Mouse (Mus musculus): ENCODE data around the gene Tmem121. TPM values are rescaled to one million over a fixed set of nuclear protein-coding genes. Genes with fewer than 3 reads are reported as not detected.
A peak's percentile ranks its signal among the peaks of the same experiment; 100 is the strongest.

Tmem121 gene
- total RNA-seq, 2 experiments from 2014 or later: 4.5 to 7.4 TPM

DNA sequence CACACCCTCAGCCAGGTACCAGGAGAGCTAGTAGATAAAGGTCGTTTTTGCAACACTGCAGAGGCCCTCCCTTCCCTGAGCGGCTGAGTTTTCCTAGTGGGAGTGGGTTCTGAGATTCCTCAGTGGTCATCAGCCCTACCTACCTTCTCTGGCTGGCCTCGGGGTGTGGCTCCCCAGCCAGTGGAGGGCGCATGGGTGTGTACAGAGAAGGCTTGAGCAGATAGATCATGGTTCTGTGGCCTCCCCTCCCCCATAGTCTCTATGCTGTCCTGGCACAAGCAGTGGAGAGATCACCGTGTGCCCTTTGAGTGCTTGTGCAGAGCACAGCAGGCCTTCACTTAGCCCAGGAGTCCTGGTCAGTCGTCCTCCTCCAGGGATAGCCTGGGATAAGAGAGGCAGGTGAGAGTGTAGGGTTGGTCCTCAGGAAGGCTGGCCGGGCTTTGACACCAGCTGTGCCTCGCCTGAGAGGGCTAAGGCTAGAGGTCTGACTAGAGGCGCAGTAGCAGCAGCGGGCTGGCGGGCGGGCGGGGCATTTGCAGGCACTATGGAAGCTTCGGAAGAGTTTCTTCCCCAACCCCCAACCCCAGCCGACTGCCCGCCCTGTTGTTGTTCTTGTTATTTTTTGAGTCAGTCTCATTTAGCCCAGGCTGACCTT, 37.2 kb upstream of the Tmem121 start:
- DNase-seq: peak in 1 of 2 experiments; percentile 55

GRCm38 (mm10) chr12:113149341-113149740, 36.4 kb upstream of the Tmem121 start:
- no peak for DNase-seq

DNA sequence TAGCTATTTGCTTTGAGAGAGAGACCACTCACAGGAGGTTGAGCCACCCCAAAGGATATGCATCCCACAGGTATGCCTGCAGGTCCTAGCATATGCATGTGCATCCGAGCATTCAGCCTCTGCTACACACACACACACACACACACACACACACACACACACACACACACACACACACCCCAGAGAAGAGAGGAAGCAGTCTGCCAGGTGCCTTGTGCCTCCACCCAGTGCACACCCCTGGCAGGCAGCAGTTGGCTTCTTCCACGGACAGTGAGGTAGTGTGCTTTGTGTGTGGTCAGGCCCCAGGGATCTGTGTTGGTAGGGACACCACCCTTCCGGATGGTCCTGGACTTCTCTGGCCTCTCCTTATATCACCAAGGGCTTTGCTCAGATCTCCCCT, 35.8 kb upstream of the Tmem121 start:
- no peak for DNase-seq

DNA sequence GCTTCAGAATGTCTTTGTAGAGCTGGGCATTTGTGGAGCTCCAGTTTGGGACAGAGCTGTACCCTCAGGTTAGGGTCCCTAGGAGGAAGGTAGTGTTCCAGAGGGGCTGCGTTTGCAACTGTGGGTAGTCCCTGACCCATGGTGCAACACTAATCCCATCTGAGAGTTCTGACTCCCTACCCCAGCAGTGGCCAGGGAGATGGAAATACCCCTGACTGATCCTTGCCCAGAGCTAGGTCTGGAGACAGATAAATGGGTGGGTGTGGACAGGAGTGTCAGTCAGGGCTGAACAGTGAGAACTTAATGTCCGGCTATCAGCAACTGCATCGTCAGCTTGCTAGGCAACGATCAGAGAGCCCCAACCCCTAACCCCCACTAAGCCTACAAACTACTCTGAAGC, 35.1 kb upstream of the Tmem121 start:
- DNase-seq: no peak

GRCm38 (mm10) chr12:113151046-113151445, 34.7 kb upstream of the Tmem121 start:
- DNase-seq: no peak

- no peak for DNase-seq
Measured at GRCm38 (mm10) chr12:113151661-113152271, 34.0 kb upstream of the Tmem121 start.

DNA sequence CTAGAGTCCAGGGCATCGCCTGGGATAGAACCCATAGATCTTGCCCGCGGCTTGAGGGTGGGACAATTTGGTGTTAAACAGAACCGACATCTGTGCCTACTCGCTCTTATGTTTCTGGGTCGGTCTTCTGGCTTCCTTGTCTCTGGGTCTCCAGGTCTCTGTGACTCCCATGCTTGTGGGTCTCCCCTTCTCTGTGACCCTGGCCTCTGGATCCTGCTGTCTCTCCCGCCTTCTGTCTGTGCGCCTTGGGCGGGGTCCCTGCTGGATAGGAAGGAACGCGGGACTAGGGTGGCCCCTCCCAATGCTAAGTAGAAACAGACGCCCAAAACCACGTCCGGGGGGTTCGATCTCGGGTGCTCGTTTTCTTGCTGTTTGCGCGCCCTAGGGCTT, 33.5 kb upstream of the Tmem121 start:
- DNase-seq: no peak

DNA sequence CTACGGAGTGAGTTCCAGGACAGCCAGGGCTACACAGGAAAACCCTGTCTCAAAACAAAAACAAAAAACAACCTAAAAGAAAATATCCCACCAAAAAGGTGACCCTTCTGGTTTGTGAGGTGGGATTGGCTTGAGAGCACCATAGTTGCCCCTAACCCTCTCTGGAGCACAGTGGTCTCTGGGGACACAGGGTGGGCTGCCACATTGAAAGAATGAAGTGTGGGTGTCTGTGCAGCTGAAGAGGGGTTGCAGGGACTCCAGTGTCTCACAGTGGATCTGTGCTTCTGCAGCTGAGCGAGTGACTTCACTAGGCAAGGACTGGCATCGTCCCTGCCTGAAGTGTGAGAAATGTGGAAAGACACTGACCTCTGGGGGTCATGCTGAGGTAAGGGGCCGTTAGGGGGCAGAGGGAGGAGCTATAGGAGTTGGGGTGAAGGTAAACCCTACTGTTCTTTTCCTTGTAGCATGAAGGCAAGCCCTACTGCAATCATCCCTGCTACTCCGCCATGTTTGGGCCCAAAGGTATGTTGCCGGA, 32.7 kb upstream of the Tmem121 start:
- no peak for DNase-seq

DNA sequence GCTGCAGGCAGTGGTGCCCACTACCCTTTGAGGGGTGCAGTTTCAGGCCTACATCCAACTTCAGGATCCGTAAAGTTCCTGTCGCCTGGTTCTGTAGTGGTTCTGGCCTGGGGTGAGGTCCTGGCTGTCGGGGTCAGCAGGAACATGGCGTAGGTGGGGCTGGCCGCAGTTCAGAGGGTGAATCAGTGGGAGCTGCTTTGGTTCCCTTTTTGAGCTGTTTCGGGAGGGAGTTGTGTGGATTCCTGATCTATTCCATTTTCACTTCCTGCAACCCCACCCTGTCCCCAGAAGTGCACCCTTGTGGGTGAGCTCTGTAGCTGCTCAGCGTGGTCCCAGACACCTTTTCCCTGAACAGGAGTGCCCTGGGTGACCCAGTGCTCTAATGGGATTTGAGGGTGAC, 31.8 kb upstream of the Tmem121 start:
- DNase-seq: no peak

DNA sequence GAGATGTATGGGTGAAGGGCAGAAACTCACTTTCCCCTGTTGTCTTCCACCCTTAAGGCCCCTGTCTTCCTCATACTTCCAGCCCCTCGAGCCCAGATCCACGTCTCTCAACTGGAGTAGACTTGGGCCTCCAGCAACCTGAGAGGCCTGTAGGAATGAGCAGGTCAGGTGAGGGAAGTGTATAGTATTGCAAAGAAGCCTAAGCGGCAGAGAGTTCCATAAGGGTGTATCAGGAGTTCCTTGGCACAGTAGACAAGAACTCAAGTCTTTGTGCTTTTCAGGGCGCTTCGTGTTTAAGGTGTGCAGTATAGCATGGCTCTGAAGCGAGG, 31.0 kb upstream of the Tmem121 start:
- no peak for DNase-seq

- DNase-seq: peak; percentile 60 to 63
Measured at GRCm38 (mm10) chr12:113155076-113155771, 30.5 kb upstream of the Tmem121 start.

DNA sequence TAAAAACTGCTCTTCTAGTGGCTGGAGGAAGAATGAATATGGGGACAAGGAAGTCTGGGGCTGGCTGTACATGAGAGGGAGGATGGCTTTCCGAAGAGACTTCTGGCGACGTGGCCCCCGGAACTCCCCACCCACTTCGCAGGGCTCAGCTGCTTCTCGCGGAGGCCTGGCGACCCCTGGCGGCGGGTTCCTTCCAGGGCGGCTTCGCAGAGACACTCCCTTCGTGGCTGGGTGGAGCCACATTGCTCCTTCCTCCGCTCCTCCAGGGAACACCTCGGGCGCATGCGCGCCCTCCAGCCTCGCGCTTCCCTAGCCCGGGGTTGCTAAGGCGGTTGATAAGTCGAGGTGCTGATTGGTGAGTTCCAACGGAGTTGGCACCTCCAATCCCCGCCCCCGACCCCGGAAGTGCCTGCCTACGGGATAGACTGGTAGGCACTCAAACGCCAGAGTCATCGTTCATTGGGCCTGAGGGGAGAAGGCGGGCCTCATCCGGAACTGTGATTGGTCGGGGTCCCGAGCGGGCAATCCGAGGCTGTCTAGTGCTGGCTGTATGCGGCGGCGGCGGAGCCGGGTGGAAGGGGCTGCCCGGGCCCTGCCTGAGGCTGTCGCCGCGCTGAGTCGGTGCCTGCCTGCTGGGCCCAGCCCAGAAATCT, 29.7 kb upstream of the Tmem121 start, which contains the start of gene Tedc1:
Gene Tedc1, plus strand, starts transcription at position 535 of the 653 bp plus-strand sequence.
- DNase-seq: peak; percentile 100

GRCm38 (mm10) chr12:113156540-113156929, 29.2 kb upstream of the Tmem121 start:
- no peak for DNase-seq

DNA sequence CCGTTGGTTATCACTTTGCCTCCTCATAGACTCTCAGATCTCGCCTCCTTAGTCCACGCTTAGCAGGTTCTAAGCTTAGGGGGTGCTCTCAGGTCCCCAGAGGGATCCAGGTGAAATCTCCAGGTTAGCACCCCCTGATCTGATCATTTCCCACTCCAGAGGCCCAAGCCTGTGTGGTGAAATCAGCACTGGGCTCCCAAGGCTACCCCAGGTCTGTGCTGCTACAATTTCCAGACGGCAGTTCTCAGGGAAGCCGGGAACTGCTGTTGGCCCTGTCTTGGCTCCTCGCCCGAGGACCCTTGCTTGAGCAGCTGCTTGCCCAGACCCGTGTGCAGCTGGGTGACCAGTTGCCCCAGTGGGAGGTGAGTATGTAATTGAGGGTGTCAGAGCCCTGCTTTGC, 28.7 kb upstream of the Tmem121 start:
- DNase-seq: no peak

DNA sequence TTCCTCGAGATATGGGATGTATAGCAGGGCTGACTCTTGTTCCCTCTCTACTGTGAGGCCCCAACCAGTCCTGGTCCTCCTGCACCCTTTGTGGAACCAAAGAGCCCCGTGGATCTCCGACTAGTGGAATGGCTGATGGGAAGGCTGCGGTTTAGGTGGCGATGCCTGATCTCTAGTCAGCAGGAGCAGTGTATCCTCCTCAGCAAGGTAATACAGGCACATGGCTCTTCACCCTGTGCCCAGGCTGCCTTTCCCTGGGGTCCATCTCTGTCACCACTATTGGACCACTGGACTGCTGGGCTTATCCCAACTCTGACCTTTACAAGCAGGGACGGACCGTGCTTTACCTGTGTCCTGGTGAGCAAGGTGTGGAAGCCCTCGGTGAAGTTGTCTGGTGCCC, 28.2 kb upstream of the Tmem121 start:
- DNase-seq: no peak

DNA sequence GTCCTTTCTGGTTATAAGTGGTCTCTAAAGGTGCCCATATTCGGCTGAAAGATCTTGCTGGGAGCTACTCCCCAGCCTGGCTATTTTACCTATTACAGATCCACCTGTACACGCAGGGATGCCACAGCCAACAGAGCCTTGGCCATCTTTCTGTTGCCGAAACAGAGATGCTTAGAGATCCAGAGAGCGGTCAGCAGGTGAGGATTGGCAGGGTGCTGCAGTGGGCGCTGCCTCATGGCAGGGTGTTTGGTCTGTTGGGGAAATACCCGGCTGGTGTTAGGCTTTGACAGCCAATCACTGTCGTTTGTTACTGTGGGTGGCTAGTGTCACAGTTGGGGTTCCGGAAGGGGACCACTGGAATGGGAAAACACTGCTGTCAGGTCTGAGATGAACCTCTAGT, 27.8 kb upstream of the Tmem121 start:
- DNase-seq: no peak

DNA sequence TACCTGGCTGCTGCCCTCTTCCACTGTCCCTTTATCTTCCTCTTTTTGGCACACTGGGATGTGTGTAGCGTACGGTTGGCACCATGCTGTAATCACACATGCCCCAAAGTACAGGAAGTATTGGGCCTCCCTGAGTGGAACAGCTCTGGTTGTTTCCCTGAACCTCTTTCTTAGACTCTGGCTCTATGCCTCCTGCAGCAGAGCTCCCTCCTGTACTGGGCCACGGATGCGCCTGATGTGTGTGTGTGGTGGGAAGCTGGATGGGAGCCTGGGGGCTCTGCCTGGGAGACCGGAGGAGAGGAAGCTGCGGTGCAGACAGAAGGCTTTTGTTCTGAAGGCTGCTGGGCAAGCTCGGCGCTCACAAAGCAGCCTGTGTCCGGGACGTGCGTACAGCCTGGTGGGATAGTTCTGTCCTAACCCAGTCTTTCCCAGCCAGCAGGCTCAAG, 22.1 kb upstream of the Tmem121 start:
- no peak for DNase-seq

GRCm38 (mm10) chr12:113168031-113168536, 17.6 kb upstream of the Tmem121 start:
- DNase-seq: no peak

DNA sequence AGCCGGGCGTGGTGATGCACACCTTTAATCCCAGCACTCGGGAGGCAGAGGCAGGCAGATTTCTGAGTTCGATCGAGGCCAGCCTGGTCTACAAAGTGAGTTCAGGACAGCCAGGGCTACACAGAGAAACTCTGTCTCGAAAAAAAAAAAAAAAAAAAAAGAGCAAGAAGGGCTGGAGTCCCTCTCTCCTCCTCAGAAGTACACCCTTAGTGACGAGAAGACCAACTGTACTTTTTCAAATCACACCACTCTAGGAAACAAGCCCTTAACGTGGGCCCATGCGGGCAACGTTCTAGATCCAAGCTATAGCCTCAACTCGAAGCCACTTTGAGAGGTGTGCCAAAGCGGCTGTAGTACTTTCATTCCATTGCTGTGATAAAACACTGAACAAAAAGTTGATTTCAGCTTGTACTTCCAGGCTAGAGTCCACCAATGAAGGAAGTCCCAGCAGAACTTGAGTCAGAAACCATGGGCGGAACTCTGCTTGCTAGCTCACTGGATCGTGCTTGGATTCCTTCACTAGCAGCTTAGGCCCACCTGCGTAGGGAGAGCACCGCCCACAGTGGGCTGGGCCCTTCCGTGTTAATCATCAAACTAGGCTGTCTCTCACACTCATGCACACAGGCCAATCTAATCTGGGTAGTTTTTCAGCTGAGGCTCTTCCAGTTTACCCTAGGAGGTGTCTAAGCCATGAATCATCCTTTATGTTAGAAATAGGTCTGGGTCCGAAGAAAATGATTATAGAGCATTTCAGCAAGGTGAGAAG, 8.6 kb upstream of the Tmem121 start:
- DNase-seq: no peak

DNA sequence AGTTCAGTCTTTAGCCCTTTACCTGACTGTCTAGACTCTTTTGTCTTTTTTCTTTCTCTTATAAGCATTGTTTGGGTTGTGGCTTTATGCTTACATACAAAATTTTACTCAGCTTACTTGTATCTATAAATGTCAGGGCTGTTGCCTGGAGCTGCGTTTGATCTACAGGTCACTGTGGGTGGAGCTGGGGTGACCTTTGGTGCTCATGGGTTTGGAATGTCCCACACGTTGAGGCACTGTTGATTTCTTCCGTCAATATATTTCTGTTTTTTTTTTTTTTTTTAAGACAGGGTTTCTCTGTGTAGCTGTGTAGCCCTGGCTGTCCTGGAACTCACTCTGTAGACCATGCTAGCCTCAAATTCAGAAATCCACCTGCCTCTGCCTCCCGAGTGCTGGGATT, 4.7 kb upstream of the Tmem121 start:
- DNase-seq: peak; percentile 61 to 68

DNA sequence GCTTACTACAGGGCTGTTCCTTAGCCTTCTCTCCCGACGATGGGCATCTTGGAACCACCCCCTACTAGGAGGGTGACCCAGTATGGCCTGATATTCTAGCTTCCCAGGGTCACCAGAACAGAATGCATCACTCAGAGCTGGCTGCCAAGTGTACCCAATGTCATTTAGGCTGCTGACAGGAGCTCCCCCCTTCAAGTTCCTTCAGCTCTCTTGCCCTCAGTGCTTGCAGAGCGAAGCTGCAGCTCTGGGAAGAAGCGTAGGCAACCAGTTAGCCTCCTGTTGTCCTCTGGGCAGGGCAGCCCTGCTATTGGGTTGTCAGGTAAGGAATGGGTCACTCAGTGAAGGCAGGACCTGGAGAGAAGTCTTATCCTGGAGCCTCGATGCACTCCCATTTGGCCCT, 785 bp upstream of the Tmem121 start:
- DNase-seq: peak; percentile 24 to 30

Data from adrenal gland, postnatal 36 days (tissue).